Comparison of ENCODE assay signal across 26 mouse cellular contexts in the genomic region with DNA sequence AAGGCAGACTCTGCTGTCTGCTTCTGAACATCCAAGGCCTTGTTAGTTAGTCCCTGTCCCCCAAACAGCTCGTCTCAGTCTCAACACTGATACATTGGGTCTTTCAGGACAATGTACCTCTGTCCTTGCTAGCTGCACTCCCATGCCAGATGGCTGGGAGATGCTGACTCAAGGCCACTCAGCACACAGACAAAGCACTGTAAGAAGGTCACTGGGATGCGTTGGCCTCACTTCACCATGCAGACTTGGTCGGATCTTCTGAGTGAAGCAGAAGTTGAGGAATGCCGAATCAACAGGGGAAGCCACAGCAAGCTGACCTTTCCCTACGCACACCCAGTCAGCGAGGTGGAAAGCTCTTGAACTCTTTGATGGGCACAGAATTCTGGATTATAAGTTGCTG. TPM values are rescaled to one million over a fixed set of nuclear protein-coding genes. Genes with fewer than 3 reads are reported as not detected.
A peak's percentile ranks its signal among the peaks of the same experiment; 100 is the strongest.
DNase-seq lines count a peak whose midpoint lies in the region.
"Had no signal": no experiment of that assay in that cellular context is flagged by ENCODE, and none has a peak within 500 bp of the region (broad histone marks: within the 10 kb centered on the region; RNA-seq: fewer than 3 reads in every experiment).

No protein-coding gene starts in this region.

- H3K27me3 ChIP-seq in heart, embryonic 10.5 days (ENCODE audit: insufficient read depth, poor library complexity, severe bottlenecking): no peaks in the 10 kb centered on the region
- H3K27me3 ChIP-seq: embryonic facial prominence, embryonic 12.5 days; forebrain, embryonic 15.5 days; heart, embryonic 13.5 days had no signal

- H3K36me3 ChIP-seq in heart, embryonic 10.5 days: no peaks in the 10 kb centered on the region
- H3K36me3 ChIP-seq: embryonic facial prominence, embryonic 12.5 days; forebrain, embryonic 15.5 days; heart, embryonic 13.5 days had no signal

- WGBS in heart, embryonic 10.5 days: 79% methylated on average over 6 of the region's 6 CpGs

- H3K4me1 ChIP-seq in heart, embryonic 10.5 days: no peaks in the 10 kb centered on the region
- H3K4me1 ChIP-seq: embryonic facial prominence, embryonic 12.5 days; forebrain, embryonic 15.5 days; heart, embryonic 13.5 days had no signal

- no peaks in the 10 kb centered on the region for H3K9me3 ChIP-seq in heart, embryonic 10.5 days
- H3K9me3 ChIP-seq: embryonic facial prominence, embryonic 12.5 days; forebrain, embryonic 15.5 days; heart, embryonic 13.5 days had no signal

- H3K4me3 ChIP-seq in heart, embryonic 10.5 days: no peak overlapping the region
- H3K4me3 ChIP-seq: embryonic facial prominence, embryonic 12.5 days; forebrain, embryonic 15.5 days; heart, embryonic 13.5 days had no signal

- peak; percentile 14 for DNase-seq in layer of hippocampus, adult 9-11 months
- DNase-seq in layer of hippocampus, adult 9-10 months (ENCODE audit: low spot score): no peak
- DNase-seq in retina, postnatal 1 day: peak; percentile 9
- no peak for DNase-seq in retina, embryonic 14.5 days (ENCODE audit: low spot score)
- peak; percentile 19 for DNase-seq in telencephalon, adult 2 months (ENCODE audit: low read depth, low spot score)
- no peak for DNase-seq in heart, embryonic 10.5 days (ENCODE audit: low spot score)
- DNase-seq in gastrocnemius, postnatal 10 days: no peak
- DNase-seq: adrenal gland, postnatal 10 days; cerebellum, adult 18-20 months; cerebellum, adult 9-11 months; embryo, embryonic 11 days; gastrocnemius, postnatal 25 days; heart, postnatal 36 days had no signal

- H3K27ac ChIP-seq in heart, embryonic 10.5 days: no peak overlapping the region
- H3K27ac ChIP-seq: embryonic facial prominence, embryonic 12.5 days; forebrain, embryonic 15.5 days; heart, embryonic 13.5 days had no signal

RNA-seq across cellular contexts. Expression of a gene that starts 55.7 kb away (rescaled TPM):
- not detected in 2 replicates for polyA plus RNA-seq in heart, embryonic 10.5 days (2016; fragmentation: Nextera tagmentation; extraction: Ambion mirVana)
- total RNA-seq in gastrocnemius, postnatal 10 days (2021): not detected
- total RNA-seq: adrenal gland, postnatal 10 days; adrenal gland, postnatal 4 days; ES-E14; gastrocnemius, adult 18-20 months; gastrocnemius, postnatal 25 days; granulocyte monocyte progenitor cell, adult 5-6 weeks; heart, adult 8-10 months; heart, postnatal 36 days had no signal
- polyA plus RNA-seq: embryonic facial prominence, embryonic 12.5 days; forebrain, embryonic 11.5 days; forebrain, embryonic 15.5 days; heart, embryonic 13.5 days; heart, postnatal 0 days; hindbrain, embryonic 11.5 days; hindbrain, embryonic 16.5 days; inflammation-experienced regulatory T-cells, adult 6 months had no signal

Comparison
In these comparisons a context has a peak if more than half of its experiments do, and no peak if none do; other contexts are left out.
1. DNase-seq: peak in layer of hippocampus, adult 9-11 months (single experiment), retina, postnatal 1 day (single experiment) and telencephalon, adult 2 months (single experiment); none in layer of hippocampus, adult 9-10 months (single experiment), retina, embryonic 14.5 days (single experiment), heart, embryonic 10.5 days (single experiment) and gastrocnemius, postnatal 10 days (single experiment).